Mouse (Mus musculus) kidney, postnatal 0 days (tissue): ENCODE measurements around the gene Mfrp. TPM values are rescaled to one million over a fixed set of nuclear protein-coding genes. Genes with fewer than 3 reads are reported as not detected.

ENCODE experiments used
- ATAC-seq: fragments of 200-750 bp; cut with Nextera tagmentation; replicated peaks from 2 replicates; pipeline ENCODE4 v1.8.0; 2017; ENCODE audit warnings: low read depth, moderate number of reproducible peaks, moderate TSS enrichment, moderate library complexity; ENCODE audit not compliant: low FRiP score
- DNase-seq: peaks from one replicate; pipeline ENCODE4 v3.0.0-alpha.2; 2016; ENCODE audit warnings: low spot score
- H3K27ac ChIP-seq: fragments of 300-500 bp; sonication (generic); 2 replicates; pipeline ENCODE4 v1.5.1; 2014; ENCODE audit warnings: mild to moderate bottlenecking
- H3K27me3 ChIP-seq: fragments of 300-500 bp; sonication (generic); 2 replicates; pipeline ENCODE4 v1.6.1; 2014; ENCODE audit warnings: low read length, mixed read lengths; ENCODE audit not compliant: insufficient read depth
- H3K36me3 ChIP-seq: fragments of 300-500 bp; sonication (generic); 2 replicates; pipeline ENCODE4 v1.6.1; 2014; ENCODE audit warnings: low read length, mixed read lengths; ENCODE audit not compliant: insufficient read depth
- H3K4me1 ChIP-seq: fragments of 300-500 bp; sonication (generic); replicated peaks from 2 replicates; pipeline ENCODE4 v1.6.1; 2014; ENCODE audit warnings: antibody characterized with exemption, low read length, mixed read lengths; ENCODE audit not compliant: insufficient read depth
- H3K4me2 ChIP-seq: fragments of 300-500 bp; sonication (generic); 2 replicates; pipeline ENCODE4 v1.6.1; 2014; ENCODE audit warnings: mild to moderate bottlenecking, low read length, moderate library complexity, mixed read lengths
- H3K4me3 ChIP-seq: fragments of 300-500 bp; sonication (generic); replicated peaks from 2 replicates; pipeline ENCODE4 v1.5.1; 2014; ENCODE audit warnings: low read depth, low read length
- H3K9ac ChIP-seq: fragments of 300-500 bp; sonication (generic); 2 replicates; pipeline ENCODE4 v1.6.1; 2014; ENCODE audit warnings: low read depth, low read length
- H3K9me3 ChIP-seq: fragments of 300-500 bp; sonication (generic); replicated peaks from 2 replicates; pipeline ENCODE4 v1.6.1; 2016; ENCODE audit warnings: low read length, inconsistent platforms, mixed read lengths
- CTCF ChIP-seq: IDR thresholded peaks from 2 replicates; pipeline ENCODE4 v1.5.1; 2016; ENCODE audit warnings: antibody characterized with exemption, low read depth, mild to moderate bottlenecking, moderate library complexity
- WGBS: fragments of 180-500 bp; shearing (Covaris S2); extraction: QIAGEN DNeasy Blood & Tissue Kit; methylation state at CpG from one replicate; pipeline ENCODE4 v1.1.7; 2014; 5-methylcytosine and 5-hydroxymethylcytosine counted together
- polyA plus RNA-seq: library from polyadenylated mRNA; unstranded; fragments of >200 nt; fragmentation: Nextera tagmentation; extraction: Ambion mirVana; gene quantifications from 2 replicates; pipeline ENCODE4 v1.2.1, GENCODE M21; 2015

Gene Mfrp
- polyA plus RNA-seq, 1 experiment from 2014 or later = 0.16 TPM

DNA sequence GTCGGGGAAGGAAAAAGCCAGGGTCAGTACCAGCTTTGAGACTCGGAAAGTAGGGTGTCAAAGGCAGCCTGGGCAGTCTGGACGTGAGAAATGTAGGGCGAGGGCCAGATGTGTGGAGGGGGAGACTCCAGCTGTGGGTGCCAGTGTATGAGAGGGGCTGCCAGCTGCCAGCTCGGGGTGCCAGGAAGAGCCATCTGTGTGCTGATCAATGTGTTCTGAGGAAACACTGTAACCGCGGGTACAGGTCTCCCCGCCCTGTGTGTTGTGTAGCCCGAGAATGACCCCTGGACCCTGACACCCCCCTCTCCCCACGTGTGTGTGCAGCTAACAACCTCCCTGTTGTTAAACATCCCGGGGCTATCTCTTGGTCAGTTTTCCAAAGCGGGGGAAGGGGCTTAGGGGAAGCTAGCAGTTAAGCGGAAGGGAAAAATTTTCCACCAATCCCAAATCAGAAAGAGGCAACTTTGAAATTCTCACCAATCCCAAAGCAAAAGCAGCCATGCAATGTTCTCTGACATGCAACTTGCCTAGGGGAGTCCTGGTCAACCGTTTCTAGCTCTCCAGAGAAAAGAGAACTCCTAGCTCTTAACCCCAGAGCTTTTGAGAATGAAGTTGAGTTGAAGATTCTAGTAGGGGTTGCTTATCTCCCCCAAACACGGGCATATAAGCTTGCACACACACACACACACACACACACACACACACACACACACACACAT is 34.1 kb upstream of the Mfrp start:
- 7% methylated on average over 15 of the region's 15 CpGs for WGBS
- H3K27me3 ChIP-seq = no peaks in the 10 kb centered on the region
- no peaks in the 10 kb centered on the region for H3K36me3 ChIP-seq
- peaks cover 4% of the 10 kb centered on the region; the same call in 1 of the 2 replicates for H3K4me1 ChIP-seq
- ATAC-seq (peak; percentile 11; the same call in 1 of the 2 replicates), DNase-seq (peak; percentile 51)
- H3K9me3 ChIP-seq = no peaks in the 10 kb centered on the region
- peak overlapping the region; percentile 39 for H3K4me3 ChIP-seq
- peak overlapping the region; percentile 18 for H3K9ac ChIP-seq
- no peak for TF ChIP-seq CTCF
- peak overlapping the region; percentile 57 for H3K4me2 ChIP-seq
- no peak overlapping the region for H3K27ac ChIP-seq

DNA sequence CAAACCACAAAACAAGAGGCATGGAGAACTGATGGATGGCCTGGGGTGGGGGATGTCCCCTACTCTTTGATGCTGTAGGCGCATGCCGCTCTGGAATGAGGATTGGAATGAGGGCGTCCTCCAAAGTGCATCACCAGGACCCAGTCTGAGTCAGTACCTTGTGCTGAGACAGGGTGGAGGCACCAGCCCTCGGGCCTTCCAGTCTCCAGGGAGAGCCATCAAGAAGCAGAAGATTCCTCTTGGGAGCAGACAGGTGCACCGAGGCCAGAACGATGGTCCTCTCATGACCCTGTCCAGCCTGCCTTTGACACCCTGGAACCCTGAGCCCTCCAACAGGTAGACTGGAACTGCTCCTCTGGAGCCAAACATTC is 33.6 kb upstream of the Mfrp start:
- ATAC-seq = no peak
- no peak overlapping the region for H3K4me2 ChIP-seq
- no peak overlapping the region for H3K27ac ChIP-seq
- H3K27me3 ChIP-seq = no peaks in the 10 kb centered on the region
- 86% methylated on average over 6 of the region's 6 CpGs for WGBS
- peaks cover 8% of the 10 kb centered on the region; the same call in 1 of the 2 replicates for H3K4me1 ChIP-seq
- no peaks in the 10 kb centered on the region for H3K9me3 ChIP-seq
- DNase-seq = no peak
- no peak overlapping the region for H3K4me3 ChIP-seq
- H3K9ac ChIP-seq = no peak overlapping the region
- TF ChIP-seq CTCF = no peak
- no peaks in the 10 kb centered on the region for H3K36me3 ChIP-seq

DNA sequence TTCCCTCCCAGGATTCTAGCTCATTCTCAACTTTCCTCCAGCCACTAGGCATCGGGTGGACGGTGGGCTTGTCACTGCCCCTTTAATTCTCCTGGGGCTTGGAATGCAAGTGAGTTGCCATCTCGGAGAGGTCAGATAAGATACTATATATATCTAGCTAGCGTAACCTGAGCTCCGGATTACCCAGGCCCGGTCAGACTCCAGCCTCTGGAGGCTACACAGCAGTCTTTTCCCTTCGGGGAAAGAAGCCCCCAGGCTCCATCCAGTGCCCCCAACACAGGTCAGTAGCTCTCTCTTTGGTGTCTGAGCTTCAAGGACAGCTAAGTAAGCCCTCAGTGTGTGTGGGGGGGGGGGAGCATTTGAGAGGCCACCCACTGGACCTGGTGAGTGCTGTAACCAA is 32.3 kb upstream of the Mfrp start:
- Histone ChIP-seq H3K4me2 (no peak overlapping the region), H3K27me3 (no peaks in the 10 kb centered on the region), H3K27ac (no peak overlapping the region), H3K36me3 (no peaks in the 10 kb centered on the region), H3K4me1 (peaks cover 8% of the 10 kb centered on the region; the same call in 1 of the 2 replicates), H3K4me3 (no peak overlapping the region), H3K9ac (no peak overlapping the region), H3K9me3 (no peaks in the 10 kb centered on the region)
- DNase-seq = no peak
- WGBS = 18% methylated on average over 7 of the region's 7 CpGs
- ATAC-seq = no peak
- TF ChIP-seq CTCF = no peak

DNA sequence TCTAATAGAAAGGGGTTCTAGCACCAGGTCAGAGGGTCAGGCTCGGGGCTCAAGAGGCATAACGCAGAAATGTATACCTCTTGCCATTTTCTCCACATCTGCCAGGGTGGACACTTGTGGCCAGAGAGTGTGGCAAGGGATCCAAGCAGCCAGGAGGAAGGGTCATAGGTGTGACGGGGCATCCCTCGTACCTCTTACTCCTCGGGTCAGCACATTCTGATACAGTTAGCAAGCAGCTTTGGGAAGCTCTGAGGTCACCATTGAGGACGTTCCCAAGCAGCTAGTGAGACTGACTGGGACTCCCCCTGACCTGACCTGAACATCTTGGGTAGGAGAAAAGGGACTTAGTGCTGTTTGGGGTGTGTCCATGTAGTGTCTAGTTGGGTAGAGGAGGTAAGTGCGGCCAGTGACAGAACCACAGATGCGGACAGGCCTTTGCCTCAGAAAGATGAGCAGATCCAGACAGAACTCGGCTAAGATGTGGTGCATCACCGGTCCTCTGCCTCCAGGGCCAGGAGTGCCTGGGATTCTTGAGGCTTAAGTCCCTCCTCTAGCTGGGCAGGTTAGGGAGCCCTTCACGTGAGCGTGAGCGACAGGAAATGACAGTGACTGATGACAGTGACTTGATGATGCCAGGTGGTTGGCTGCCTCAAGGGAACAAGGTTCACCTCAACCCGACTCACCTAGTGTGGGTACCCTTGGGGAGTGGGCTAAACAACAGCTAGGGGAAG is 31.3 kb upstream of the Mfrp start:
- no peaks in the 10 kb centered on the region for H3K9me3 ChIP-seq
- H3K36me3 ChIP-seq = no peaks in the 10 kb centered on the region
- WGBS = 58% methylated on average over 14 of the region's 14 CpGs
- H3K9ac ChIP-seq = no peak overlapping the region
- no peak overlapping the region for H3K4me3 ChIP-seq
- H3K4me2 ChIP-seq = no peak overlapping the region
- no peaks in the 10 kb centered on the region for H3K27me3 ChIP-seq
- peaks cover 8% of the 10 kb centered on the region; the same call in 1 of the 2 replicates for H3K4me1 ChIP-seq
- no peak for TF ChIP-seq CTCF
- no peak for ATAC-seq
- no peak overlapping the region for H3K27ac ChIP-seq
- no peak for DNase-seq

DNA sequence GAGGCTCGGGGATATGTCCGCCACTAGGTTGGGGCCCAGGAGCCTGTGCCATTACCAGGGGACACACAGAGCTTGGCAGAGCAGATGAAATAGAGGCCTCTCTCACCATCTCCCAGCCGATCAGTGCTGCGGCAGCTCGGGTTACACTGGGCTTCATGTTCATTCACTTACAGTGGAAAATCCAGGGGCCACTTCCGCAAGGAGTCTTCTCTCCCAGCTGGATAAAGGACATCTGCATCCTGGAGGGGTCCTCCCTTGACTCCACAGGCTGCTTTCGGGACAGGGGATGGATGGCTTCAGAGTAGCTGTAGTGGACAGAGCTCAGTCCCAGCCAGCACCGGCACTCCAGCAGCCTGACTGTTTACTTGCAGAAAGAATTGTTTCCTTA is 30.7 kb upstream of the Mfrp start:
- Histone ChIP-seq H3K9me3 (no peaks in the 10 kb centered on the region), H3K9ac (no peak overlapping the region), H3K27me3 (no peaks in the 10 kb centered on the region), H3K4me3 (no peak overlapping the region), H3K4me2 (no peak overlapping the region), H3K4me1 (peaks cover 8% of the 10 kb centered on the region; the same call in 1 of the 2 replicates), H3K36me3 (no peaks in the 10 kb centered on the region), H3K27ac (no peak overlapping the region)
- no peak for ATAC-seq
- DNase-seq = peak; percentile 47
- 26% methylated on average over 8 of the region's 8 CpGs for WGBS
- no peak for TF ChIP-seq CTCF

DNA sequence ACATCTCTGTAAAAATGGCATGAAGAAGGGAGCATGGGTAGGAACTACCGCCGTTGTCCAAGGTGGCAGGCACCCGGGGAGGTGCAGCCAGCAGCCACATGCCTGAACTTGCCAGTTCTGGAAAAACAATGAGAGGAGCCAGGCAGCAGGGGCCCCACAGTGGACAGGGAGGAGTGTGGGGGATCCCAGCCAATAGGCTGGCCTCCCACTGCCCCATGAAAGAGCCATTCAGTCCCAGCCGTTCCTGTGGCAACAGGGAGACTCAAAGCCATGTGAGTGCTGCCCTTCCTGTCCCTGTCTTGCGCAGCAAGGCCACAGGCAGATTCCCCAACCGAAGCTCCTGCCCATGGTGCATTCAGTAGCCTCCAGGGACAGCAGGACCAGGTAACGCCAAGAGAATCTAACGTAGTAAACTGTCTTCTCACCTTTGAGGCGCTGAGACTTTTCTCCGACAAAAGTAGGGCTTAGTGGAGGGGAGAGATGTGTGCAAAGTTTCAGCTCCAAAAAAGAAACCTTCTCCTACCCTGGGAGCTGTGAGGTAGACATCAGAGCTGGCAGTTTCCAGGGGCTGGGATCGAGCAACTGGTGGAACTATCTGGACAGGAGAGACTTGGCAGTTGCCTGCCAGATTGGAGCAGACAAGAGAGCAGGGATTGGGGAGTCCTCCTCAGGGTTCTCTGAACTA is 29.5 kb upstream of the Mfrp start:
- ATAC-seq (no peak), DNase-seq (no peak)
- no peak overlapping the region for H3K9ac ChIP-seq

More for the DNA sequence above, 29.5 kb upstream of the Mfrp start:
- no peak for TF ChIP-seq CTCF
- H3K36me3 ChIP-seq = no peaks in the 10 kb centered on the region
- no peak overlapping the region for H3K4me2 ChIP-seq
- H3K9me3 ChIP-seq = no peaks in the 10 kb centered on the region
- H3K4me3 ChIP-seq = no peak overlapping the region
- WGBS = 27% methylated on average over 11 of the region's 11 CpGs
- H3K27ac ChIP-seq = no peak overlapping the region
- no peaks in the 10 kb centered on the region for H3K27me3 ChIP-seq
- H3K4me1 ChIP-seq = peaks cover 10% of the 10 kb centered on the region; the same call in 1 of the 2 replicates
